Mouse (Mus musculus) kidney, postnatal 0 days (tissue): ENCODE data around the gene Stim2. TPM values are rescaled to one million over a fixed set of nuclear protein-coding genes. Genes with fewer than 3 reads are reported as not detected.

Source experiments
- ATAC-seq: fragments of 200-750 bp; cut with Nextera tagmentation; replicated peaks from 2 replicates; pipeline ENCODE4 v1.8.0; 2017; ENCODE audit warnings: low read depth, moderate number of reproducible peaks, moderate TSS enrichment, moderate library complexity; ENCODE audit not compliant: low FRiP score
- DNase-seq: peaks from one replicate; pipeline ENCODE4 v3.0.0-alpha.2; 2016; ENCODE audit warnings: low spot score
- H3K27ac ChIP-seq: fragments of 300-500 bp; sonication (generic); 2 replicates; pipeline ENCODE4 v1.5.1; 2014; ENCODE audit warnings: mild to moderate bottlenecking
- H3K27me3 ChIP-seq: fragments of 300-500 bp; sonication (generic); 2 replicates; pipeline ENCODE4 v1.6.1; 2014; ENCODE audit warnings: low read length, mixed read lengths; ENCODE audit not compliant: insufficient read depth
- H3K36me3 ChIP-seq: fragments of 300-500 bp; sonication (generic); 2 replicates; pipeline ENCODE4 v1.6.1; 2014; ENCODE audit warnings: low read length, mixed read lengths; ENCODE audit not compliant: insufficient read depth
- H3K4me1 ChIP-seq: fragments of 300-500 bp; sonication (generic); replicated peaks from 2 replicates; pipeline ENCODE4 v1.6.1; 2014; ENCODE audit warnings: antibody characterized with exemption, low read length, mixed read lengths; ENCODE audit not compliant: insufficient read depth
- H3K4me2 ChIP-seq: fragments of 300-500 bp; sonication (generic); 2 replicates; pipeline ENCODE4 v1.6.1; 2014; ENCODE audit warnings: mild to moderate bottlenecking, low read length, moderate library complexity, mixed read lengths
- H3K4me3 ChIP-seq: fragments of 300-500 bp; sonication (generic); replicated peaks from 2 replicates; pipeline ENCODE4 v1.5.1; 2014; ENCODE audit warnings: low read depth, low read length
- H3K9ac ChIP-seq: fragments of 300-500 bp; sonication (generic); 2 replicates; pipeline ENCODE4 v1.6.1; 2014; ENCODE audit warnings: low read depth, low read length
- H3K9me3 ChIP-seq: fragments of 300-500 bp; sonication (generic); replicated peaks from 2 replicates; pipeline ENCODE4 v1.6.1; 2016; ENCODE audit warnings: low read length, inconsistent platforms, mixed read lengths
- CTCF ChIP-seq: IDR thresholded peaks from 2 replicates; pipeline ENCODE4 v1.5.1; 2016; ENCODE audit warnings: antibody characterized with exemption, low read depth, mild to moderate bottlenecking, moderate library complexity
- WGBS: fragments of 180-500 bp; shearing (Covaris S2); extraction: QIAGEN DNeasy Blood & Tissue Kit; methylation state at CpG from one replicate; pipeline ENCODE4 v1.1.7; 2014; 5-methylcytosine and 5-hydroxymethylcytosine counted together
- polyA plus RNA-seq: library from polyadenylated mRNA; unstranded; fragments of >200 nt; fragmentation: Nextera tagmentation; extraction: Ambion mirVana; gene quantifications from 2 replicates; pipeline ENCODE4 v1.2.1, GENCODE M21; 2015

The Stim2 gene
- polyA plus RNA-seq, 1 experiment from 2014 or later: 21.4 TPM

DNA sequence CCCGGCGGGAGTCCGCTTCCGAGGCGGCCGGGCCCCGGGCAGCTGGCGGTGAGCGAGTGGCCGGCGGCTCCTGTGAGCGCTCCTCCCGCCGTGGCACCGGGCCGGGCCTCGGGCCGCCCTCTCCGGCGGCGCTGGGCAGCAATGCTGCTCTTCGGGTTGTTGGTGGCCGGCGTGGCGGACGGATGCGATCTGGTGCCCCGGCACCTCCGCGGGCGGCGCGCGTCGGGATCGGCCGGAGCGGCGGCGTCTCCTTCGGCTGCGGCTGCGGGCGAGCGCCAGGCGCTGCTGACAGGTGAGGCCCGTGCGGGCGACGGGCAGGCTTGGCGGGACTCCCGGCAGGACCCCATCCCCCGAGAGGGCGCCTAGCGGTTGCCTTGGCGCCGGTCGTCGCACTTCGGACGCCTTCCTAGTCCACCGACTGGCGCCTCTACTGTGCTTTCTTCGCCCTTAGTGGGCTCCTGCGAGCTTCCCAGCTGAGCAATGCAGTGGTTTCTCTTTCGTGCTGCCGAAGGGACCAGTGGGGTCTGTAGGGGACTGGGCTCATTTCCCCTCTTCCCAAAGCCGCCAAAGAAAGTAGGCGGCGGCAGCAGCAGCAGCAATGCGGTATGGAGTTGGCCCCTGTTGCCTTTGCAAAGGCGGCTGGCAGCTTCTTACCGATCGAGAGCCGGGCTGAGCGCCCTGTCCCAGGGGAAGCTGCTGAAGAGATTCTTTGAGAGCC, 603 bp downstream of the Stim2 start:
- peak; percentile 48 for ATAC-seq
- Histone ChIP-seq H3K4me2 (peak overlapping the region; percentile 78), H3K36me3 (no peaks in the 10 kb centered on the region), H3K4me3 (peak overlapping the region; percentile 95), H3K27ac (peak overlapping the region; percentile 92), H3K27me3 (no peaks in the 10 kb centered on the region), H3K4me1 (peaks cover 5% of the 10 kb centered on the region; the same call in 1 of the 2 replicates), H3K9ac (peak overlapping the region; percentile 93), H3K9me3 (no peaks in the 10 kb centered on the region)
- under 1% methylated on average over 53 of the region's 76 CpGs for WGBS
- DNase-seq: peak; percentile 76
- TF ChIP-seq CTCF: 0 out of 2 replicates have a peak, but pooled peaks have one; percentile 1

DNA sequence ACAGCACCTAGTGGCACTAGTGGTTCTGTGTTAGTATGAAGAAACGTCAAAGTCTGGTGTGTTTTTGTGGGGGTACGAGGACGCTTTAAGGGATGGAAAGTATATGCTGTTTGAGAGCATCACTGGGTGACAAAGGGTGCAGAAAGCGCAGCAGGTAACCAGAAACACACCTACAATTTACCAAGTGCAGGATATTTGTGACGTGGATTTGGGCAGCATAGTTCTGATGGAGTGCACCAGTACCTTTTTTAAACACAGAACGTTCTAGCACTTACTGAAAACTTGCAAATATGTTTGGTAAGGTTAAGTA, 1.1 kb downstream of the Stim2 start:
- peak overlapping the region; percentile 78 for H3K4me2 ChIP-seq
- no peaks in the 10 kb centered on the region for H3K36me3 ChIP-seq
- no peak for DNase-seq
- H3K4me3 ChIP-seq: peak overlapping the region; percentile 95
- peaks cover 5% of the 10 kb centered on the region; the same call in 1 of the 2 replicates for H3K4me1 ChIP-seq
- peak overlapping the region; percentile 92 for H3K27ac ChIP-seq
- H3K9ac ChIP-seq: peak overlapping the region; percentile 93
- WGBS: 1% methylated on average over 6 of the region's 6 CpGs
- no peaks in the 10 kb centered on the region for H3K9me3 ChIP-seq
- no peak for TF ChIP-seq CTCF
- no peak for ATAC-seq
- H3K27me3 ChIP-seq: no peaks in the 10 kb centered on the region

DNA sequence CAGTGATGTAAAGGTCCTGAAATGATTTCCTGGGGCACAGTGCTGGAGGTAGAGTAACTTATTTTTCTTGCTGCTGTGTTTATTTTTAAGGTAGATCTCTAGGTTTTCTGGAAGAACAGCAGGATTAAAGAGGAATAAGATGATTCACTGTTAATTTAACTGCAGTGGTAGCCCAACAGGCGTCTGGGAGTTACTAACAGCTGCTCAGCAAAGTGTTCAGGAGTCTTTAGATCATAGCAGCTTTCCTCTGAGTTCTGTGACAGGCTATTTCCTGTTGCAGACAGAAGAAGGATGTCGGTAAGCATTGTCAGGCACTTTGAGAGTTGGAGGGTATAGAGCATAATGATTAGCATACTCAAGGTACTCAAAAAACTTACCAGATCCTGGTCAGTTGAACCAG, 1.5 kb downstream of the Stim2 start:
- ATAC-seq (no peak), DNase-seq (peak; percentile 61)
- H3K4me2 ChIP-seq: peak overlapping the region; percentile 78
- peak overlapping the region; percentile 95 for H3K4me3 ChIP-seq
- H3K9me3 ChIP-seq: no peaks in the 10 kb centered on the region
- WGBS: 0% methylated on average over 2 of the region's 2 CpGs
- H3K27me3 ChIP-seq: no peaks in the 10 kb centered on the region
- H3K36me3 ChIP-seq: no peaks in the 10 kb centered on the region
- peaks cover 5% of the 10 kb centered on the region; the same call in 1 of the 2 replicates for H3K4me1 ChIP-seq
- peak overlapping the region; percentile 93 for H3K9ac ChIP-seq
- TF ChIP-seq CTCF: no peak
- no peak overlapping the region for H3K27ac ChIP-seq

DNA sequence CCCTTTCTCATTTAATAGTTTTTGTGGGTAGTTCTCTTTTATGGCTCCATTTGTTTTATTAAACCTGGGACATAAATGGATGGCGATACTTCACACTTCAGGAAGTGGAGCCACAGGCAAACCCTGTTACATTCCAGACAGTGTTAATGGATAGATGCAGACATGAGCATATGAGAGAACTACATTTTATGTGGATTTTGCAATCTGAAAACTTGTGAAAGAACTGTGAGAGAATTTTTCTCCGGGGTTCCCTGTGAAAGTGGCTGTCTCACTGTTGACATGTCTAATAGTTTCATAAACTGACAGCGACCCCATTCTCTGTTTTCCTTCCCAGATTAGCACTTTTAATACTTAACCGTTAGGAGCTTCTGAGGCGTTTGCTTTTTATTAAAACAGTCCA, 2.7 kb downstream of the Stim2 start:
- H3K27me3 ChIP-seq: no peaks in the 10 kb centered on the region

DNA sequence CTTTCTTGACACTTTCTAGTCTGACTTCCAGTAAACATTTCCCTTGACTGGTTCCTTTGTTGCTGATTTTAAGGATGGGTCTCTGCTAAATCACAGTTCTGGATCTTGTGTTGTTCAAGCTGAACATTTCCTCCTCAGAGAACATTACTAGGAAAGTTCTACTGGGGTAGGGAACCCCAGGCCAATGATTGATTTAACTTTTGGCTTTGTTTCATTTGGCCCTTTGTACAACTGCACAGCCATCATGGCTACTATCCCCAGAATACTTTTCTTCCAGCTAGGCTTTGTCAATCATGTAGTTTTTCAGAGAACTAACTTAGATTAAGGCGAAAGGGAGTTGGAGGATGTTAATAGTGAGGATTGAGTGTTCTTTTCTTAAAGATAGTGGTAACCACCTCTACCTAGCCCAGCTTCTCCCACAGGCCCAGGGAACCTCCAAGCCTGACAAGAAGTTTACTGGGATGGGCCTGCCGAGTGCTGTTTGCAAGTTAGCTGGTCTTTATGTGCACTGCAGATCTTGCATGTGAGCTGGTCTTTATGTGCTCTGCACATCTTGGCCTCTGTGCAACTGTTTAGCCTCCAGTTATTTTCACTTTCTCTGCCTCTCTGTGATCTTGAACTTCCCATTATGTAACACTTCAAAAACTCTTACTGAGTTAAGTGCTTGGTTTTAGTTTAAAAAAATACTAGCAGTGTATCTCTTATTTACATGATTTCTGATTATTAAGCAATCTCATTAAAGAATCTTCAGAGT, 7.0 kb downstream of the Stim2 start:
- Histone ChIP-seq H3K27ac (no peak overlapping the region), H3K36me3 (no peaks in the 10 kb centered on the region), H3K4me1 (0 out of 2 replicates have a peak, but pooled peaks cover 6% of the 10 kb centered on the region), H3K9ac (no peak overlapping the region), H3K27me3 (no peaks in the 10 kb centered on the region), H3K4me3 (no peak overlapping the region), H3K9me3 (no peaks in the 10 kb centered on the region), H3K4me2 (no peak overlapping the region)
- TF ChIP-seq CTCF: no peak
- DNase-seq (no peak), ATAC-seq (no peak)
- WGBS: 64% methylated on average over 2 of the region's 2 CpGs

More for the DNA sequence above, 2.7 kb downstream of the Stim2 start:
- H3K36me3 ChIP-seq: no peaks in the 10 kb centered on the region
- H3K9ac ChIP-seq: no peak overlapping the region
- peaks cover 9% of the 10 kb centered on the region; the same call in 1 of the 2 replicates for H3K4me1 ChIP-seq
- H3K4me2 ChIP-seq: peak overlapping the region; percentile 35
- 24% methylated on average over 5 of the region's 5 CpGs for WGBS
- H3K9me3 ChIP-seq: no peaks in the 10 kb centered on the region
- H3K4me3 ChIP-seq: no peak overlapping the region
- peak; percentile 59 for DNase-seq
- no peak for ATAC-seq
- no peak for TF ChIP-seq CTCF
- no peak overlapping the region for H3K27ac ChIP-seq

DNA sequence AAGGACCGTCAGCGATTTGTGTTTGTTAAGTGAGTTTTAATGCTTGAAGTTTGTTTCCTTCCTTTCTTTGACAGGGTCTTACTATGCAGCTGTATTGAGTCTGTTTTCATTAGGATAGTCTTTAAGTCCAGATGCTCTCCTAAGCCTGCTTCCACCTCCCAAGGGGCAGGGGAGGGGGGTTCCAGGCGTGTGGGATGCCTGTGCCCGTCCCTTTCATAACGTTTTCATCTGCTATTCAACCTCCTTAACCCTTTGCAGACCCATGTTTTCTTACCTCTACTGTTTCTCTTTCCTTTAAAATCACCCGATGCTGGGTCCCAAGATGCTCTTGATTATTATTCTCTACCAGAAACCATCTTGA, 7.5 kb downstream of the Stim2 start:
- 34% methylated on average over 6 of the region's 6 CpGs for WGBS
- ATAC-seq: no peak
- Histone ChIP-seq H3K4me2 (no peak overlapping the region), H3K9me3 (no peaks in the 10 kb centered on the region), H3K27ac (no peak overlapping the region), H3K4me3 (no peak overlapping the region), H3K4me1 (0 out of 2 replicates have a peak, but pooled peaks cover 5% of the 10 kb centered on the region), H3K27me3 (no peaks in the 10 kb centered on the region), H3K36me3 (no peaks in the 10 kb centered on the region), H3K9ac (no peak overlapping the region)
- no peak for DNase-seq
- TF ChIP-seq CTCF: no peak
